Mouse (Mus musculus) lung, embryonic 15.5 days (tissue): Measurements from ENCODE around the gene Scfd2. TPM values are rescaled to one million over a fixed set of nuclear protein-coding genes. Genes with fewer than 3 reads are reported as not detected.

Source experiments
- ATAC-seq: fragments of 200-750 bp; cut with Nextera tagmentation; 2 replicates; pipeline ENCODE4 v1.8.0; 2017; ENCODE audit warnings: moderate number of reproducible peaks, borderline replicate concordance; ENCODE audit not compliant: low FRiP score, low TSS enrichment; ENCODE audit errors: extremely low read depth
- H3K27ac ChIP-seq: fragments of 300-500 bp; sonication (generic); 2 replicates; pipeline ENCODE4 v1.5.1; 2015; ENCODE audit warnings: moderate library complexity, mild to moderate bottlenecking, inconsistent platforms
- H3K27me3 ChIP-seq: fragments of 300-500 bp; sonication (generic); 2 replicates; pipeline ENCODE4 v1.6.1; 2015; ENCODE audit warnings: inconsistent platforms
- H3K36me3 ChIP-seq: fragments of 300-500 bp; sonication (generic); 2 replicates; pipeline ENCODE4 v1.6.1; 2015; ENCODE audit warnings: inconsistent platforms
- H3K4me1 ChIP-seq: fragments of 300-500 bp; sonication (generic); 2 replicates; pipeline ENCODE4 v1.6.1; 2015; ENCODE audit warnings: inconsistent platforms
- H3K4me2 ChIP-seq: fragments of 300-500 bp; sonication (generic); 2 replicates; pipeline ENCODE4 v1.6.1; 2015; ENCODE audit warnings: inconsistent platforms, mild to moderate bottlenecking, moderate library complexity
- H3K4me3 ChIP-seq: fragments of 300-500 bp; sonication (generic); 2 replicates; pipeline ENCODE4 v1.5.1; 2015; ENCODE audit warnings: mild to moderate bottlenecking, inconsistent platforms
- H3K9ac ChIP-seq: fragments of 300-500 bp; sonication (generic); 2 replicates; pipeline ENCODE4 v1.6.1; 2015; ENCODE audit warnings: inconsistent platforms
- H3K9me3 ChIP-seq: fragments of 300-500 bp; sonication (generic); 2 replicates; pipeline ENCODE4 v1.6.1; 2016; ENCODE audit warnings: inconsistent platforms
- WGBS: fragments of 180-500 bp; shearing (Covaris S2); methylation state at CpG from one replicate; pipeline ENCODE4 v1.1.7; 2015; 5-methylcytosine and 5-hydroxymethylcytosine counted together
- polyA plus RNA-seq: library from polyadenylated mRNA; unstranded; fragments of >200 nt; fragmentation: Nextera tagmentation; extraction: Ambion mirVana; gene quantifications from 2 replicates; pipeline ENCODE4 v1.2.1, GENCODE M21; 2015

Scfd2 gene
- polyA plus RNA-seq, 1 experiment from 2014 or later = 18.4 TPM

DNA sequence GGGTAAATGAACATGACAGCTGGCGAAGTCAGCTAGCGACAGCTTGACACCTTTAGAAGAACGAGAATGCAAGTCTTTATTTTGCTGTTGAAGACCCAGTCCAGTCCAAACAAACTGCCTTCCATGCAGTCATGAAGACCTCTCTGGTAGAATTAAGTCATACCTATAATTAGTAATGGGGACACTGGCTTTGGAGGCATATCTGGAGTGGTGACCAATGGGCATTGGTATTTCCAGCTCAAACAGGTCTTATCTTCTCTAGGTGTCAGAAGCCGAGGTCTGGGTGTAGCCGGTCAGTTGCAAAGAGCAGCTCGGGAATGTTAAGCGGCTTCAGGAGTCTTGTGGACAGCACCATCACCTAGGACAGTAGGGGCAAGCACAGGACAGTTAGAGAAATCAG is 325.5 kb downstream of the Scfd2 start:
- no peaks in the 10 kb centered on the region for H3K36me3 ChIP-seq
- H3K4me2 ChIP-seq = no peak overlapping the region
- no peaks in the 10 kb centered on the region for H3K27me3 ChIP-seq
- no peak for ATAC-seq
- H3K4me3 ChIP-seq = no peak overlapping the region
- no peak overlapping the region for H3K9ac ChIP-seq
- H3K9me3 ChIP-seq = no peaks in the 10 kb centered on the region
- H3K4me1 ChIP-seq = peaks cover 34% of the 10 kb centered on the region
- 60% methylated on average over 7 of the region's 7 CpGs for WGBS
- H3K27ac ChIP-seq = no peak overlapping the region

- no peak for ATAC-seq
- no peaks in the 10 kb centered on the region for H3K9me3 ChIP-seq
- H3K36me3 ChIP-seq = peaks cover 1% of the 10 kb centered on the region; the same call in 1 of the 2 replicates
- no peak overlapping the region for H3K27ac ChIP-seq
- 33% methylated on average over 8 of the region's 8 CpGs for WGBS
- no peak overlapping the region for H3K4me2 ChIP-seq
- H3K27me3 ChIP-seq = no peaks in the 10 kb centered on the region
- H3K4me1 ChIP-seq = peaks cover 35% of the 10 kb centered on the region
- no peak overlapping the region for H3K9ac ChIP-seq
- no peak overlapping the region for H3K4me3 ChIP-seq
These were observed 326.1 kb downstream of the Scfd2 start for GRCm38 (mm10) chr5:74205509-74205908.

DNA sequence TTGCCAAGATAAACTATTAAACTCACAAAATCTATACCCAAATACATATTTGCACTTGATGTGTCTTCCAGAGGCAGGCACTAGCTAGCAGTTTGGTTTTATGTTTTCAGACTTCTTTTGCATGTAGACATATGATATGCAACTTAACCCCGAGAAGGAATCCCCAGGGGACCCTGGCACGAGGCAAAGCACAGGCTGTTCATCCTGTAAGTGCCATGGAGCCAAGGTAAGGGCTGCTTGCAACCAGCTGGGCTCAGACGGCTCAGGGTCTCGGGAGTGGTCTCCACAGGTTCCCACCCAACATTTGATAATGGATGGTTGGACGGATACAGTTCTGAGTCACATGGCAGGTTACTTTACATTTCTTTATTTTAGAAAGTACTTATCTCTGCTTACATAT is 327.1 kb downstream of the Scfd2 start:
- no peak overlapping the region for H3K27ac ChIP-seq
- WGBS = 77% methylated on average over 5 of the region's 5 CpGs

GRCm38 (mm10) chr5:74202515-74202914 is 329.0 kb downstream of the Scfd2 start:
- Histone ChIP-seq H3K4me2 (no peak overlapping the region), H3K9ac (no peak overlapping the region), H3K27ac (0 out of 2 replicates have a peak overlapping the region, but pooled peaks have one; percentile 26), H3K36me3 (peaks cover 26% of the 10 kb centered on the region; the same call in 1 of the 2 replicates), H3K4me3 (no peak overlapping the region), H3K27me3 (no peaks in the 10 kb centered on the region), H3K9me3 (no peaks in the 10 kb centered on the region), H3K4me1 (peaks cover 45% of the 10 kb centered on the region)
- 52% methylated on average over 4 of the region's 4 CpGs for WGBS
- no peak for ATAC-seq

More for the DNA sequence above, 327.1 kb downstream of the Scfd2 start:
- Histone ChIP-seq H3K4me2 (no peak overlapping the region), H3K9me3 (no peaks in the 10 kb centered on the region), H3K4me1 (peaks cover 39% of the 10 kb centered on the region), H3K27me3 (no peaks in the 10 kb centered on the region), H3K9ac (no peak overlapping the region), H3K4me3 (no peak overlapping the region), H3K36me3 (peaks cover 12% of the 10 kb centered on the region; the same call in 1 of the 2 replicates)
- no peak for ATAC-seq

GRCm38 (mm10) chr5:74201570-74202357 is 329.8 kb downstream of the Scfd2 start:
- no peak for ATAC-seq
- H3K4me2 ChIP-seq = no peak overlapping the region
- H3K27me3 ChIP-seq = no peaks in the 10 kb centered on the region
- 62% methylated on average over 10 of the region's 10 CpGs for WGBS
- no peak overlapping the region for H3K9ac ChIP-seq
- H3K4me3 ChIP-seq = no peak overlapping the region
- H3K9me3 ChIP-seq = no peaks in the 10 kb centered on the region
- peaks cover 26% of the 10 kb centered on the region; the same call in 1 of the 2 replicates for H3K36me3 ChIP-seq
- H3K27ac ChIP-seq = peak overlapping the region; percentile 54; the same call in 1 of the 2 replicates
- peaks cover 47% of the 10 kb centered on the region for H3K4me1 ChIP-seq

DNA sequence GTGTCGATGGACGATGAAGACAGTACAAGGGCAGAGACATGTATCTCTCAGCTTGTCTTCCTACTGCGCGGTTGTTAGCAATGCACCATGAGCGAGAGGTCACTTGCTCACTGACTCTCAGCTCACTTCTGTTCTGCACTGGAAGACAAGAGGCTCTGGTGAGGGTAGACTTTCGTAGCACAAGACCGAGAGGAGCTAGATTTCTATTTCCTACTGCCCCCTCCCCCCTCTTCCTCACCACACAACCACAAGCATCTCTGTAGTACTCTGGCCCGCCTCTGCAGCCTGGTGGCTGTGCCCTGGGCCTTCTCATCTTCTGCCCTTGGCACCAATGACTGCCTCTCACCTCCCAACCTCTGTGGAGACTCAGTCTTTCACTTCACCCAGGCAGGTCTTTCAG is 331.1 kb downstream of the Scfd2 start:
- Histone ChIP-seq H3K27me3 (no peaks in the 10 kb centered on the region), H3K4me3 (no peak overlapping the region), H3K9me3 (no peaks in the 10 kb centered on the region), H3K36me3 (peaks cover 29% of the 10 kb centered on the region; the same call in 1 of the 2 replicates), H3K27ac (peak overlapping the region; percentile 38), H3K9ac (no peak overlapping the region), H3K4me1 (peaks cover 41% of the 10 kb centered on the region), H3K4me2 (no peak overlapping the region)
- ATAC-seq = no peak
- WGBS = 67% methylated on average over 8 of the region's 8 CpGs

DNA sequence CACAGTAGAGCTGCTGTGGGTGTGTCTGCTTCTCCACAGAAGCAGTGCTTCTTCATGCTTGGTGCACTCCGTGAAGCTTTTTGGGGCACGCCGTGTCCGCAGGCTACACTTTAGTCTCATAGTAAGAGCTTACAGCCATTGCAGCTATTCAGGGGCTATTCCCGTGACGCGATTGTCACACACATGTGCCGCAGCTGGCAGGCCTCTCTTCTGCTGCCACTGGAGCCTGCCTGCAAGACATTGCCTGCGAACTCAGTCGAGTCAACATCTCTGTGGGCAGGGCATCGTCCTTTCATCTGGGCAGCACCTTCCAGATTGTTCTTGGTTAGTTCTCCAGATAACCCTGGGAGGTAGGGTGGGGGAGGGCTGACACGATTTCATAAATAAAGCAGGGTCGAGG is 331.8 kb downstream of the Scfd2 start:
- Histone ChIP-seq H3K36me3 (peaks cover 29% of the 10 kb centered on the region; the same call in 1 of the 2 replicates), H3K9ac (no peak overlapping the region), H3K4me2 (peak overlapping the region; percentile 97), H3K9me3 (no peaks in the 10 kb centered on the region), H3K4me1 (peaks cover 40% of the 10 kb centered on the region), H3K4me3 (no peak overlapping the region), H3K27ac (peak overlapping the region; percentile 38; the same call in 1 of the 2 replicates), H3K27me3 (no peaks in the 10 kb centered on the region)
- no peak for ATAC-seq
- whole genome bisulfite sequencing = 66% methylated on average over 13 of the region's 13 CpGs

DNA sequence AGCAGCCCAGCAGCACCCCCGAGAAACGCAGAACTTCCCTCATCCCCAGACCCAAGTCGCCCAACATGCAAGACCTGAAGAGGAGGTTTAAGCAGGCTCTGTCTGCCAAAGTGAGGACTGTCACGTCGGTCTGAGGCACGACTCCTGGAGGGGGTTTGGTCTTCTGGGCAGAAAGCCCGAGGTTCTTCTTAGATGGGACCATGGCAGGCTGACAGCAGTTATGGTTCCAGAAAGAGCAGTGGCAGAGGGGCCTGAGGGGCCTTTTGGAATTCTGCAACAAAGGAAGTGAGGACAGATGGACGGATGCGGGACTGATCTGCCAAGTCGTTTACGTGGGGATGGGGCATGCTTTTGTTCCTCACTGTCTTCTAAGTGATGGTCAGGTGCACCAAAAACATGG is 333.1 kb downstream of the Scfd2 start:
- Histone ChIP-seq H3K9me3 (no peaks in the 10 kb centered on the region), H3K9ac (peak overlapping the region; percentile 30; the same call in 1 of the 2 replicates), H3K36me3 (peaks cover 29% of the 10 kb centered on the region; the same call in 1 of the 2 replicates), H3K27me3 (no peaks in the 10 kb centered on the region), H3K27ac (peak overlapping the region; percentile 92), H3K4me3 (peak overlapping the region; percentile 97), H3K4me2 (peak overlapping the region; percentile 97), H3K4me1 (peaks cover 53% of the 10 kb centered on the region)
- WGBS = 45% methylated on average over 11 of the region's 11 CpGs
- ATAC-seq = no peak

- Histone ChIP-seq H3K36me3 (peaks cover 29% of the 10 kb centered on the region; the same call in 1 of the 2 replicates), H3K9me3 (no peaks in the 10 kb centered on the region), H3K27me3 (no peaks in the 10 kb centered on the region), H3K4me2 (peak overlapping the region; percentile 97), H3K4me3 (peak overlapping the region; percentile 97), H3K9ac (peak overlapping the region; percentile 30), H3K27ac (peak overlapping the region; percentile 92), H3K4me1 (peaks cover 55% of the 10 kb centered on the region)
- no peak for ATAC-seq
- 41% methylated on average over 22 of the region's 22 CpGs for WGBS
These were observed 333.8 kb downstream of the Scfd2 start for GRCm38 (mm10) chr5:74197541-74198330.

DNA sequence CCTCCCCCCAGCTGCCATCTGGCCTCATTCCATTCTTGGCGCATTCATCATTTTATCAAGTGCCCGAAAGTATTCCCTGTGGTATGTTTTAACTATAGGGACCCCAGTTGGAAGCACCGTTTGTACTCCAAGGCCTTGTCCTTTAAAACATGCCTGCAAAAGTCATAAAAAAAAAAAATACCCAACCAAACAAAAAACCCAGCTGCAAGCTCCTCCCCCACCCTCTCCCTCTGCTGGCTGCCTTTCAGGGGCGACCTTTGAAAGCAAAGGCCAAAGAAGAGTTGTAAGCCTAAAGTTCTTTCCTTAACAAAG is 335.3 kb downstream of the Scfd2 start:
- peak overlapping the region; percentile 30 for H3K9ac ChIP-seq
- peaks cover 59% of the 10 kb centered on the region for H3K4me1 ChIP-seq
- peak overlapping the region; percentile 97 for H3K4me2 ChIP-seq
- ATAC-seq = no peak
- H3K36me3 ChIP-seq = peaks cover 29% of the 10 kb centered on the region; the same call in 1 of the 2 replicates
- no peaks in the 10 kb centered on the region for H3K9me3 ChIP-seq
- H3K27ac ChIP-seq = peak overlapping the region; percentile 92
- peak overlapping the region; percentile 97 for H3K4me3 ChIP-seq
- H3K27me3 ChIP-seq = no peaks in the 10 kb centered on the region
- WGBS = 4% methylated on average over 4 of the region's 4 CpGs

GRCm38 (mm10) chr5:74195614-74196306 is 335.8 kb downstream of the Scfd2 start:
- no peak for ATAC-seq
- Histone ChIP-seq H3K4me1 (peaks cover 64% of the 10 kb centered on the region), H3K36me3 (peaks cover 29% of the 10 kb centered on the region; the same call in 1 of the 2 replicates), H3K4me3 (peak overlapping the region; percentile 97), H3K9me3 (no peaks in the 10 kb centered on the region), H3K27me3 (no peaks in the 10 kb centered on the region), H3K9ac (peak overlapping the region; percentile 100), H3K4me2 (peak overlapping the region; percentile 97), H3K27ac (peak overlapping the region; percentile 92)
- 2% methylated on average over 27 of the region's 27 CpGs for WGBS
